Mouse (Mus musculus) lung, embryonic 14.5 days (tissue): ENCODE measurements at regions not wholly inside any gene's neighbourhood (a gene's known extent, or its start where the extent isn't known, plus 50 kb on each side); places are given as distances from the start of the nearest gene placed in this dataset.

Experiments
- ATAC-seq: fragments of 200-750 bp; cut with Nextera tagmentation; 2 replicates; pipeline ENCODE4 v1.8.0; 2017; ENCODE audit warnings: mild to moderate bottlenecking, moderate TSS enrichment, moderate library complexity; ENCODE audit not compliant: insufficient read depth
- DNase-seq: peaks from one replicate; pipeline ENCODE4 v3.0.0-alpha.2; 2015
- H3K27ac ChIP-seq: fragments of 300-500 bp; sonication (generic); 2 replicates; pipeline ENCODE4 v1.5.1; 2014; ENCODE audit warnings: low read depth, mild to moderate bottlenecking, moderate library complexity
- H3K27me3 ChIP-seq: fragments of 300-500 bp; sonication (generic); 2 replicates; pipeline ENCODE4 v1.6.1; 2014; ENCODE audit warnings: low read length, control low read depth; ENCODE audit not compliant: insufficient read depth
- H3K36me3 ChIP-seq: fragments of 300-500 bp; sonication (generic); 2 replicates; pipeline ENCODE4 v1.6.1; 2014; ENCODE audit warnings: control low read depth; ENCODE audit not compliant: insufficient read depth
- H3K4me1 ChIP-seq: fragments of 300-500 bp; sonication (generic); 2 replicates; pipeline ENCODE4 v1.6.1; 2014; ENCODE audit warnings: antibody characterized with exemption, control low read depth; ENCODE audit not compliant: insufficient read depth
- H3K4me2 ChIP-seq: fragments of 300-500 bp; sonication (generic); 2 replicates; pipeline ENCODE4 v1.6.1; 2014; ENCODE audit warnings: mild to moderate bottlenecking
- H3K4me3 ChIP-seq: fragments of 300-500 bp; sonication (generic); 2 replicates; pipeline ENCODE4 v1.5.1; 2014; ENCODE audit warnings: low read depth, low read length
- H3K9ac ChIP-seq: fragments of 300-500 bp; sonication (generic); 2 replicates; pipeline ENCODE4 v1.6.1; 2014
- H3K9me3 ChIP-seq: fragments of 300-500 bp; sonication (generic); 2 replicates; pipeline ENCODE4 v1.6.1; 2016; ENCODE audit warnings: low read depth, low read length, control low read depth
- CTCF ChIP-seq: IDR thresholded peaks from 2 replicates; pipeline ENCODE4 v1.5.1; 2016; ENCODE audit warnings: antibody characterized with exemption, low read depth
- WGBS: fragments of 180-500 bp; shearing (Covaris S2); extraction: QIAGEN DNeasy Blood & Tissue Kit; methylation state at CpG from one replicate; pipeline ENCODE4 v1.1.7; 2014; 5-methylcytosine and 5-hydroxymethylcytosine counted together

DNA sequence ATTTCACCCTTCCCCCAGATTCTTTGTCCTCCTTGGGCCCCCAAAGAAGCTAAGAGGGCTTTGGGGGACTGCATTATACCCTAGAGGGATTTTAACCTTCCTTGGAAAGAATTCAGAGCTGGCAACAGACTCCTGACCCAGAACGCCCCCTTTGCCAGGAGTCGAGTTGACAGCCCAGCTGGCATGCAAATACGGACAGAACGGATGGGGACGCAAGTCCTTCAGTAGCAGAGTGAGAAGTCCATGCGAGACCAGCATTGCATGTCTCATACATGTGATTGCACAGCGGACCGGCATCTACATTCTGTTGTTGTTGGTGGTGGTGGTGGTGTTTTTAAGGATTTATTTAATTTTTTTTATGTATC, 92.1 kb upstream of the Gpr12 start:
- H3K36me3 ChIP-seq, result no peaks in the 10 kb centered on the region
- ATAC-seq (no peak), DNase-seq (no peak)
- no peak for TF ChIP-seq CTCF
- H3K4me1 ChIP-seq, result no peaks in the 10 kb centered on the region
- H3K4me3 ChIP-seq, result no peak overlapping the region
- no peak overlapping the region for H3K9ac ChIP-seq
- H3K4me2 ChIP-seq, result no peak overlapping the region
- H3K27ac ChIP-seq, result no peak overlapping the region
- H3K9me3 ChIP-seq, result no peaks in the 10 kb centered on the region
- WGBS, result 78% methylated on average over 8 of the region's 8 CpGs
- H3K27me3 ChIP-seq, result no peaks in the 10 kb centered on the region

DNA sequence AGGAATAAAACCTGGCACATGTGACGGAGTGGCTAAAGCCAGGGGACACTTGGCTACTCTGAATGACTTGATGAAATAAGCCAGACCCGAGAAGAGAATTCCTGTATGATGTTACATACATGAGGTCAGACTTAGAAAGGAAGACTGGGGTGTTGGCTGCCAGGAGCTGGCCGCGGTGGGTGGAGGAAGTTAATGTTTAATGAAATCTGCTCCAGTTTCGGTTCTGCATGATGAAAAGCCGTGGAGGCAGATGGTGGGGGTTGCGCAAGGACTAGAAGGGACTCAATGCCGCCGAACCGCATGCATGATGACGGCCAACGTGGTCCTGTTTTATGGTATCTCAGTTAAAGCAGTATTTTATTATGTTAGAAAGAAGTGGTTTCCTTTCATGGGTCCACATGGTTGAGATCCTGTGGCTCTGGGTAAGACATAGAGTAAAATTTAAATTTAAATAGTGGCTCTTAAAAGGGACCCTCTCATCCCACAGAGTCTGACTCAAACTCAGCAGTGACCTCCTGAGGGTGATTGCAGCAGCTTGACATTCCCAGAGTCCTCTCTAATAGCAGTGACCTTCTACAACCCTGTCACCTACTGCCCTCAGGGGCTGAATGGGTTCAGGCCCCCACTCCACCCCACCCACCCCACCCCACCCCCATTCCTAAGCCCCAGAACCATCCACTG, 91.6 kb upstream of the Gpr12 start:
- H3K9me3 ChIP-seq, result no peaks in the 10 kb centered on the region
- H3K9ac ChIP-seq, result no peak overlapping the region
- H3K4me3 ChIP-seq, result no peak overlapping the region
- H3K4me1 ChIP-seq, result no peaks in the 10 kb centered on the region
- H3K27me3 ChIP-seq, result no peaks in the 10 kb centered on the region
- peak; percentile 42 for ATAC-seq
- no peak overlapping the region for H3K4me2 ChIP-seq
- TF ChIP-seq CTCF, result no peak
- no peaks in the 10 kb centered on the region for H3K36me3 ChIP-seq
- peak; percentile 76 for DNase-seq
- 47% methylated on average over 12 of the region's 12 CpGs for WGBS
- H3K27ac ChIP-seq, result no peak overlapping the region

- no peaks in the 10 kb centered on the region for H3K27me3 ChIP-seq
- DNase-seq (no peak), ATAC-seq (no peak)
- TF ChIP-seq CTCF, result no peak
- no peak overlapping the region for H3K4me2 ChIP-seq
- H3K27ac ChIP-seq, result 0 out of 2 replicates have a peak overlapping the region, but pooled peaks have one; percentile 25
- H3K9me3 ChIP-seq, result no peaks in the 10 kb centered on the region
- H3K4me1 ChIP-seq, result no peaks in the 10 kb centered on the region
- H3K36me3 ChIP-seq, result no peaks in the 10 kb centered on the region
- WGBS, result 87% methylated on average over 4 of the region's 4 CpGs
- H3K4me3 ChIP-seq, result no peak overlapping the region
- no peak overlapping the region for H3K9ac ChIP-seq
Observed at GRCm38 (mm10) chr5:146675887-146676277, 90.8 kb upstream of the Gpr12 start.

DNA sequence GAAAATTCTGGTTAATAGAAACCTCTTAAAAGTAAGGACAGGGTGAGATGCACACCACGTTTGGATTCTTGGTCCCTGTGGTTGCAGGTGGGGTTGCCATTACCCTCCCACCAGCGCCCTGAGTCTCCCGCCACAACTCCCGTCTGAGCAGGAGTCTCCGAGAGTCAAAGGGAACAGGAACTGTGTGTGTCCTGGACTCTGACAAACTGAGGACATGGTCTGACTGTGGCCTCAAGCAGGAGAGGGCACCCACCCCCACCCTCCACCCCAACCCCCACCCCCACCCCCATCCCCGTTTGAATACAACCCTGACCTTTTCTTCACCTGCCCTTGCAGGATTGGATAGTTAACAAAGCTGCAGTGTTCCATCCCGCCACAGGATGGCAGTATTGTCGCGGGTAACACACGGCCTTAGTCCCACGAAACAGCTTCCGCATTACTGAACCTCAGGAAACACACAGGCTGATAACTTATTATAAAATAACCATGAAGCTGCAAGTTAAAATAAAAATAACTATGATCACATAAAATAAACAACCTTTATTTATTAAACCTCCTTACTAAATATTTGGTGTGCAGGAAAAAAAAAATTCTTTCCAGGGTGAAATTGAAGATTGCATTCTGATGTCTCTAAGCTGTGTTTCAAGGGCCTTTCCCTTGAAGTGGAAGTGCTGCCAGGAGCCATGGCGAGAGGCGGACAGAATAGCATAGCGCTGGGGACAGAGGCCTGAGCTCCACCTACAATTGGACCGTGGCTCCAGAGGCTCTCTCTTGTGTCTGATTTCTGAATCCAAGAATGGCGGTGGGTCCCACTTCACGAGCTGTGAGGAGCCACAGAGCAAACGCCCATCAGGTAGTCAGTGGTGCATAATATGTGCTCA, 90.2 kb upstream of the Gpr12 start:
- H3K4me3 ChIP-seq, result no peak overlapping the region
- no peaks in the 10 kb centered on the region for H3K9me3 ChIP-seq
- H3K9ac ChIP-seq, result no peak overlapping the region
- 17% methylated on average over 19 of the region's 19 CpGs for WGBS
- 0 out of 2 replicates have a peak overlapping the region, but pooled peaks have one; percentile 25 for H3K27ac ChIP-seq
- no peaks in the 10 kb centered on the region for H3K4me1 ChIP-seq
- no peaks in the 10 kb centered on the region for H3K27me3 ChIP-seq
- DNase-seq, result peak; percentile 89
- H3K4me2 ChIP-seq, result no peak overlapping the region
- TF ChIP-seq CTCF, result peak; percentile 90
- ATAC-seq, result peak; percentile 75
- no peaks in the 10 kb centered on the region for H3K36me3 ChIP-seq

DNA sequence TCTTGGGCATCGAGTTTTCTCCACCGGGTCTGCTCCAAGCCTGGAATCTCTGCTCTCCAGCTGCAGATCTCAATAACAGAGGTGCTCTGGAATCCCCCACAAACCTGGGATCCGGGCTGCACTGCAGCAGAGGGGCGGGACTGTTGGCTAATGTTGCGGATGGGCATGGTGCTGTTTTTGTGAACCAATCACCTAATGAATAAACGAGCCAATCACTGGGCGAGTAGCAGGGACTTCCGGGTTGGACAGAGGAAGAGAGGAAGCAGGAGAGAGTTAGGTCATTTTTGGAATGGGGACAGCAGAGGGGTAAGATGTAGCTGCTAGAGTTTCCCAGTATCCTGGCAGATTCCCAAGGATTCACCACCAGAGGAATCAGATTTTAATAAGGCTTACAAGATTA, 76.7 kb upstream of the Gpr12 start:
- ATAC-seq (no peak), DNase-seq (no peak)
- H3K4me1 ChIP-seq, result no peaks in the 10 kb centered on the region
- WGBS, result 69% methylated on average over 8 of the region's 8 CpGs
- H3K27me3 ChIP-seq, result no peaks in the 10 kb centered on the region
- H3K27ac ChIP-seq, result no peak overlapping the region
- TF ChIP-seq CTCF, result no peak
- H3K4me3 ChIP-seq, result no peak overlapping the region
- H3K9ac ChIP-seq, result no peak overlapping the region
- H3K36me3 ChIP-seq, result no peaks in the 10 kb centered on the region
- H3K4me2 ChIP-seq, result no peak overlapping the region
- H3K9me3 ChIP-seq, result no peaks in the 10 kb centered on the region

GRCm38 (mm10) chr5:146657228-146657627, 72.2 kb upstream of the Gpr12 start:
- Histone ChIP-seq H3K27me3 (no peaks in the 10 kb centered on the region), H3K4me3 (no peak overlapping the region), H3K4me1 (no peaks in the 10 kb centered on the region), H3K36me3 (no peaks in the 10 kb centered on the region), H3K4me2 (no peak overlapping the region), H3K9me3 (no peaks in the 10 kb centered on the region), H3K27ac (no peak overlapping the region), H3K9ac (no peak overlapping the region)
- no peak for ATAC-seq
- TF ChIP-seq CTCF, result no peak
- no peak for DNase-seq
- WGBS, result 76% methylated on average over 2 of the region's 2 CpGs

DNA sequence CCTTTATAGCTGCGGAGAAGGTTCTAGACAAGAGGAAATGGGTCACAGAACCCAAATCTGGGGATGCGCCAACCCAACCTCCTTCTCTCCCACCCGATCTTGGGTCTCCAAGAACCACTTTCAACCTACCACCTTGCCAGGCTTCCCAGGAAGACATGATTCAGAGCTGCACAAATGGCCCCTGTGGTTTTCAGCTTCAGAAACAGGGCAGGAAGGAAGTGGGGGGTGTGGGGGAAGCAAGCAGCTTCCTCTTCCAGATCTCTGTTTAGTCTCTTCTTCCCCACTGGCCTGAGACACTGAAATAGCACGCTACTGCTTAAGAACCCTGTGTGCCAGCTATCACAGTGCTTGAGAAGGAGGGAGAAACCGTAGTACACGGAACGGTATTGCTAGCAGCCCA, 70.4 kb upstream of the Gpr12 start:
- Histone ChIP-seq H3K36me3 (no peaks in the 10 kb centered on the region), H3K4me1 (no peaks in the 10 kb centered on the region), H3K9me3 (no peaks in the 10 kb centered on the region), H3K4me2 (0 out of 2 replicates have a peak overlapping the region, but pooled peaks have one; percentile 8), H3K27me3 (no peaks in the 10 kb centered on the region), H3K4me3 (no peak overlapping the region), H3K9ac (no peak overlapping the region), H3K27ac (no peak overlapping the region)
- ATAC-seq (no peak), DNase-seq (peak; percentile 15)
- no peak for TF ChIP-seq CTCF
- WGBS, result 65% methylated on average over 7 of the region's 7 CpGs
